11 mouse cellular contexts compared by ENCODE assay signal in genomic region chr12:85645664-85646063, GRCm38 (mm10). TPM values are rescaled to one million over a fixed set of nuclear protein-coding genes. Genes with fewer than 3 reads are reported as not detected.
A peak's percentile ranks its signal among the peaks of the same experiment; 100 is the strongest.
DNase-seq lines count a peak whose midpoint lies in the region; ATAC-seq and TF ChIP-seq lines count a peak whose summit lies in the region.
"Had no signal": no experiment of that assay in that cellular context is flagged by ENCODE, and none has a peak within 500 bp of the region (broad histone marks: within the 10 kb centered on the region; RNA-seq: fewer than 3 reads in every experiment).

No protein-coding gene starts in this region.

- H3K27me3 ChIP-seq in cerebellum, adult 2 months (ENCODE audit: control insufficient read depth, insufficient read depth, low read length) = no peaks in the 10 kb centered on the region
- no peaks in the 10 kb centered on the region for H3K27me3 ChIP-seq in hindbrain, embryonic 11.5 days (ENCODE audit: control insufficient read depth, insufficient read depth, low read length)
- H3K27me3 ChIP-seq: embryonic facial prominence, embryonic 13.5 days had no signal

- no peaks in the 10 kb centered on the region for H3K36me3 ChIP-seq in hindbrain, embryonic 11.5 days (ENCODE audit: control insufficient read depth, insufficient read depth, low read length)

- 83% methylated on average over 4 of the region's 4 CpGs for WGBS in cerebellum, adult 2 months
- WGBS in hindbrain, embryonic 11.5 days = 91% methylated on average over 4 of the region's 4 CpGs

- no peak for TF ChIP-seq POLR2A in cerebellum, adult 2 months (IDR thresholded peaks at IDR 0.05; ENCODE audit: borderline replicate concordance, insufficient read depth, low read length)

- no peaks in the 10 kb centered on the region for H3K9me3 ChIP-seq in hindbrain, embryonic 11.5 days (ENCODE audit: control insufficient read depth, low read length)
- H3K9me3 ChIP-seq: embryonic facial prominence, embryonic 13.5 days had no signal

- H3K4me2 ChIP-seq in hindbrain, embryonic 11.5 days (replicated peaks; ENCODE audit: low read depth, low read length) = no peak overlapping the region
- H3K4me2 ChIP-seq: embryonic facial prominence, embryonic 13.5 days had no signal

- H3K4me3 ChIP-seq in cerebellum, adult 2 months (replicated peaks; ENCODE audit: insufficient read depth, low read depth, low read length) = no peak overlapping the region
- no peak overlapping the region for H3K4me3 ChIP-seq in hindbrain, embryonic 11.5 days (ENCODE audit: low read depth, low read length)
- H3K4me3 ChIP-seq: embryonic facial prominence, embryonic 13.5 days had no signal

- no peak overlapping the region for H3K9ac ChIP-seq in hindbrain, embryonic 11.5 days (ENCODE audit: low read depth, low read length)
- H3K9ac ChIP-seq: embryonic facial prominence, embryonic 13.5 days had no signal

- ATAC-seq in hindbrain, embryonic 11.5 days (ENCODE audit: low FRiP score) = no peak
- ATAC-seq: inflammation-experienced regulatory T-cells, adult 6 months had no signal

- no peak overlapping the region for H3K27ac ChIP-seq in cerebellum, adult 2 months (ENCODE audit: insufficient read depth, low read length)
- H3K27ac ChIP-seq in hindbrain, embryonic 11.5 days (ENCODE audit: low read depth, low read length) = no peak overlapping the region
- H3K27ac ChIP-seq: embryonic facial prominence, embryonic 13.5 days; macrophage had no signal

- peaks cover 7% of the 10 kb centered on the region for H3K4me1 ChIP-seq in cerebellum, adult 2 months (ENCODE audit: control insufficient read depth, insufficient read depth, low read length)
- no peaks in the 10 kb centered on the region for H3K4me1 ChIP-seq in hindbrain, embryonic 11.5 days (replicated peaks; ENCODE audit: control insufficient read depth, insufficient read depth, low read length)

- peak; percentile 57 for TF ChIP-seq CTCF in cerebellum, adult 2 months (IDR thresholded peaks at IDR 0.05; ENCODE audit: borderline replicate concordance, insufficient read depth, low read depth, low read length)

- peak; percentile 42 to 47 for DNase-seq in cerebellum, adult 2 months
- DNase-seq in cerebellum, adult 8-10 months = no peak
- DNase-seq in retina, postnatal 1 day = peak; percentile 15
- DNase-seq in retina, embryonic 14.5 days (ENCODE audit: low spot score) = no peak
- peak; percentile 43 to 75 for DNase-seq in kidney, postnatal 36 days
- DNase-seq in thymus, postnatal 14 days = peak; percentile 81
- DNase-seq in c-Kit-positive CD71-positive TER-119-positive erythroid progenitor cells, embryonic 14.5 days (ENCODE audit: low spot score) = no peak
- DNase-seq in hindbrain, embryonic 11.5 days (ENCODE audit: low spot score) = no peak

RNA-seq across cellular contexts. Expression of gene Batf, which starts 40.8 kb away (rescaled TPM):
- 0.30 and 0.38 TPM in 2 replicates for polyA plus RNA-seq in cerebellum, adult 2 months (2012; rRNA removed)
- polyA plus RNA-seq in hindbrain, embryonic 11.5 days (2014; fragmentation: Nextera tagmentation; extraction: Ambion mirVana) = 1.8 and 2.2 TPM in 2 replicates

RNA-seq across cellular contexts. Expression of gene Jdp2, which starts 46.8 kb away (rescaled TPM):
- 27.5 and 28.7 TPM in 2 replicates for polyA plus RNA-seq in cerebellum, adult 2 months (2012; rRNA removed)
- 0.25 and 0.43 TPM in 2 replicates for polyA plus RNA-seq in hindbrain, embryonic 11.5 days (2014; fragmentation: Nextera tagmentation; extraction: Ambion mirVana)

Comparison
In these comparisons a context has a peak if more than half of its experiments do, and no peak if none do; other contexts are left out.
1. DNase-seq: peak in cerebellum, adult 2 months (2 of 2), retina, postnatal 1 day (single experiment), kidney, postnatal 36 days (2 of 2) and thymus, postnatal 14 days (single experiment); none in cerebellum, adult 8-10 months (single experiment), retina, embryonic 14.5 days (single experiment), c-Kit-positive CD71-positive TER-119-positive erythroid progenitor cells, embryonic 14.5 days (single experiment) and hindbrain, embryonic 11.5 days (single experiment).
2. RNA of gene Jdp2, which starts 46.8 kb away (polyA plus RNA-seq): 27.5 to 28.7 TPM in cerebellum, adult 2 months; 0.25 to 0.43 TPM in hindbrain, embryonic 11.5 days; every median in the first group is over 10 times any median in the second.